Mouse (Mus musculus): ENCODE measurements around the gene Zfp64. TPM values are rescaled to one million over a fixed set of nuclear protein-coding genes. Genes with fewer than 3 reads are reported as not detected.

Gene Zfp64
- polyA plus RNA-seq, 1 experiment from 2014 or later, result 48.3 TPM

DNA sequence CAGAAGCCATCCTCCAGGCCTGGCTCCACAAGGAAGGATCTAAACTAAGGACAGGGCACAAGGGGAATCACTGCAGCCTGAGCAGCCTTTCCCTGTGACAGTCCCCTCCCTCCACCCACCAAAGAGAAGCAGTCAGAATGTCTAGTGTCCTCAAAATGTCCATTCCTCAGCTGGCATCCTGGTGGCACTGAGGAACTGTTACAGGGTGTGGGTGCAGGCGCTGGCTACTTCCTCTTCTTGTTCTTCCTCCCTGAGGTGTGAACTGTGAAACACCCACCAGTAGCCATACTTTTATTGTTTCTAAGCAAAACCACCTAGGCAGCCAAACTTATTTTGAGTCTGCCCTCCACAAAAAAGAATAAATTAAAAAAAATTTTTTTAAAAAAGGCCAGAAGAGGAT, 72.4 kb downstream of the Zfp64 start:
- H3K27ac ChIP-seq, result no peak overlapping the region
- no peak overlapping the region for H3K4me3 ChIP-seq
- H3K4me1 ChIP-seq, result no peaks in the 10 kb centered on the region
- H3K4me2 ChIP-seq (replicated peaks), result no peak overlapping the region
- 79% methylated on average over 1 of the region's 1 CpGs for WGBS
- no peaks in the 10 kb centered on the region for H3K27me3 ChIP-seq
- H3K9ac ChIP-seq, result no peak overlapping the region
- H3K9me3 ChIP-seq, result no peaks in the 10 kb centered on the region
- H3K36me3 ChIP-seq, result no peaks in the 10 kb centered on the region
- no peak for ATAC-seq (ENCODE audit: insufficient number of reproducible peaks, insufficient read depth, low FRiP score, low TSS enrichment)

DNA sequence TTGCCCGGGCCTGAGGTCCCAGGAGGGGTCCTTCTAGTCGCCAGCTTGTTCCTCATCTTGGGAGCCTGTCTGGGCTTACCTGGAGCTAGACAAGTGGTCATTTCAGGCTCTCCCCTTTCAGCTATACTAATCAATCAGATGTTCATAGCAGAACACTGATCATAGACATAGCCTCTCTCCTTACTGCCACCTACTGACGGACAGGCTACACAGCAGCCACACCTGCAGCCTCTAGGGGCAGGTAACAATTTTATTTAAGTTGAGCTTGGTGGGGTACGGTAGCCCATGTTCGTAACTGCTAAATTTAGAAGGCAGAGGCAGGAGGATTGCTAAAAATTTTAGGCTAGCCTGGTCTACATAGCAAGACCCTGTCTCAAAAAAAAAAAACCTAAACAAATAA, 73.5 kb downstream of the Zfp64 start:
- Histone ChIP-seq H3K4me2 (replicated peaks) (no peak overlapping the region), H3K4me3 (no peak overlapping the region), H3K9me3 (no peaks in the 10 kb centered on the region), H3K9ac (no peak overlapping the region), H3K4me1 (no peaks in the 10 kb centered on the region), H3K27ac (no peak overlapping the region), H3K36me3 (no peaks in the 10 kb centered on the region), H3K27me3 (no peaks in the 10 kb centered on the region)
- WGBS, result 46% methylated on average over 5 of the region's 5 CpGs
- no peak for ATAC-seq (ENCODE audit: insufficient number of reproducible peaks, insufficient read depth, low FRiP score, low TSS enrichment)

DNA sequence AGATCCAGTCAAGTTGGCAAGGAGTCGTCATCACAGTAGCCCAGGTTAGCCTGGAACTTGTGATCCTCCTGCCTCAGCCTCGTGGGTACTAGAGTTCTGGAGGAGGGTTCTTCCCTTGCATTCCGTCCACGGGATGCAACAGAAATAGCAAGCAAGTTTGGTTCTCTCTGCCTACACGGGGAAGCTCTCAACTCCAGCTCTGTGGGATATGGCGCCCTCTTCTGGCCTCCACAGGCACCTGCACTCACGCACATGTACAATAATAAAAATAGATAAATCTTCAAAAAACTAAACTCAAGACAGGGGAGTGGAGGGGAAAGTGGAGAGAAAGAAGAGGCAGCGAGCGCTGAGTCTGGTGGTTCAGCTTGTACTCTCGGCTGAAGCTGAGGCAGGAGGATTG, 75.8 kb downstream of the Zfp64 start:
- 82% methylated on average over 10 of the region's 10 CpGs for WGBS
- Histone ChIP-seq H3K9ac (no peak overlapping the region), H3K27me3 (no peaks in the 10 kb centered on the region), H3K27ac (no peak overlapping the region), H3K9me3 (no peaks in the 10 kb centered on the region), H3K4me1 (no peaks in the 10 kb centered on the region), H3K4me2 (replicated peaks) (no peak overlapping the region), H3K36me3 (no peaks in the 10 kb centered on the region), H3K4me3 (no peak overlapping the region)
- no peak for ATAC-seq (ENCODE audit: insufficient number of reproducible peaks, insufficient read depth, low FRiP score, low TSS enrichment)

DNA sequence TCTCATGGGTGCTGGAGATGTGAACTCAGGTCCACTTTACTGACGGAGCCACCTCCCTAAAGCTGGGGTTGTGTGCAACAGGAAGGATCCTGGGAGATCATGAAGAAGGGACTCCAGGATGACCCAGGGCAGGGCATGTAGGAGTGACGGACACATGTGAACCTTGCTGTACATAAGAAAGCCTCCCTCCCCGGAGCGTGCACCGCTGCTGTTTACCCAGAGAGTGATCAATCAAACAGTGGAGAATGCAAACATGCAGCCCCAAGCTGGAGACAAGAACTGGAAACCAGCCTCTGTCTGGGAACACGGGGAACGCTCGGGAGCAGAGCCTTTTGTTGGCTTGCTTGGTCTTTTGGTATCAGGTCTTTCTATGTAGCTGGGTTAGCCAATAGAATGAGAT, 76.7 kb downstream of the Zfp64 start:
- H3K4me3 ChIP-seq, result no peak overlapping the region
- no peaks in the 10 kb centered on the region for H3K27me3 ChIP-seq
- H3K9me3 ChIP-seq, result no peaks in the 10 kb centered on the region
- WGBS, result 88% methylated on average over 8 of the region's 8 CpGs
- H3K9ac ChIP-seq, result no peak overlapping the region
- H3K4me1 ChIP-seq, result no peaks in the 10 kb centered on the region
- no peaks in the 10 kb centered on the region for H3K36me3 ChIP-seq
- no peak overlapping the region for H3K27ac ChIP-seq
- ATAC-seq (ENCODE audit: insufficient number of reproducible peaks, insufficient read depth, low FRiP score, low TSS enrichment), result no peak
- H3K4me2 ChIP-seq (replicated peaks), result no peak overlapping the region

DNA sequence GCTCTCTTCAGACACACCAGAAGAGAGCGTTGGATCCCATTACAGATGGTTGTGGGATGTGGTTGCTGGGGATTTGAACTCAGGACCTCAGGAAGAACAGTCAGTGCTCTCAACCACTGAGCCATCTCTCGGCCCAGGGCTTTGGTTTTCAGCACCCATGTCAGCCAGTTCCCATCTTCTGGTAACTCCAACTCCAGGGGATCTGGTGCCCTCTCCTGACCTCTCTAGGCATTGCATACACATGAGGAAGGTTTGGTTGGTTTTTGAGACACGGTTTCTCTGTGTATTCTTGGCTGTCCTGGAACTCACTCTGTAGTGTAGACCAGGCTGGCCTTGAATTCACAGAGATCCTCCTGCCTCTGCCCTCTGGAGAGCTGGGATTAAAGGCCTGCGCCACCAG, 77.2 kb downstream of the Zfp64 start:
- no peaks in the 10 kb centered on the region for H3K27me3 ChIP-seq
- H3K36me3 ChIP-seq, result no peaks in the 10 kb centered on the region
- no peak for ATAC-seq (ENCODE audit: insufficient number of reproducible peaks, insufficient read depth, low FRiP score, low TSS enrichment)
- no peak overlapping the region for H3K27ac ChIP-seq
- H3K9me3 ChIP-seq, result no peaks in the 10 kb centered on the region
- 78% methylated on average over 4 of the region's 4 CpGs for WGBS
- H3K4me3 ChIP-seq, result no peak overlapping the region
- no peak overlapping the region for H3K4me2 ChIP-seq (replicated peaks)
- H3K9ac ChIP-seq, result no peak overlapping the region
- peaks cover 1% of the 10 kb centered on the region; the same call in 1 of the 2 replicates for H3K4me1 ChIP-seq

DNA sequence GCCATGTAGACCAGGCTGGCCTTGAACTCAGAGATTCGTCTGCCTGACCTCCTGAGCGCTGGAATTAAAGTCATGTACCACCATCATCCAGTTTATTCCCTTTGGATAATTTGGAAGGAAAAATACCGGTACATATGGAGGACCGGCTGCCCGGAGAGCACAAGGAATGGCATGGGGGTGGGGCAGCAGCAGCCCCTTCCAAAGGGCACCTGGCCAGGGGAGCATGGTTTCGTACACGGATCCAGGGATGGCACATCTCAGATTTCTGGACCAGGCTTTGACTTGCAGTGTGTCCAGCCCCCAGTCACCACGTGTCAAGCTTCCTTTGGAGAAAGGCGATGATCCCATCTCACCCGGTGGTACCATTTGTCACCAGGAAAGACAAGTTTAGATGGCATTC, 78.8 kb downstream of the Zfp64 start:
- H3K4me2 ChIP-seq (replicated peaks), result no peak overlapping the region
- WGBS, result 85% methylated on average over 10 of the region's 10 CpGs
- H3K36me3 ChIP-seq, result no peaks in the 10 kb centered on the region
- H3K4me3 ChIP-seq, result no peak overlapping the region
- H3K27ac ChIP-seq, result no peak overlapping the region
- no peak for ATAC-seq (ENCODE audit: insufficient number of reproducible peaks, insufficient read depth, low FRiP score, low TSS enrichment)
- peaks cover 14% of the 10 kb centered on the region for H3K4me1 ChIP-seq
- H3K9me3 ChIP-seq, result no peaks in the 10 kb centered on the region
- no peak overlapping the region for H3K9ac ChIP-seq
- no peaks in the 10 kb centered on the region for H3K27me3 ChIP-seq

DNA sequence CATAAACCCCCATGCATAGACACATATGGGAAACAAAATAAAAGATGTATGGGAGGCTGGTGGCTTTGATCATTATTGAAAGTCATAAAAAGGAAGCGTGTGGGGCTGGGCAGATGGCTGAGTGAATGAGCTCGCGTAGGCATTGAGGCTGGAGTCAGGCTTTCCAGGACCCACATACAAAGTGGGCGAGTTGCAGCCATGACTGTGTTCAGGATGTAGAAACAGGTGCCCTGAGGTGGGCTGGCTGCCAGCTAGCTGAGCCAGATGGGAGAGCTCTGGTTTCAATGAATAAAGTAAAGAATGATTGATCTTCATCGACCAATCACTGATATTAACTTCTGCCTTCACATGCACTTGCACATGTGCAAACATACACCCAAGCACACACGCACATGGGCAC, 80.9 kb downstream of the Zfp64 start:
- H3K36me3 ChIP-seq, result no peaks in the 10 kb centered on the region
- H3K27ac ChIP-seq, result no peak overlapping the region
- H3K4me3 ChIP-seq, result no peak overlapping the region
- H3K4me2 ChIP-seq (replicated peaks), result no peak overlapping the region
- WGBS, result 80% methylated on average over 6 of the region's 6 CpGs
- ATAC-seq (ENCODE audit: insufficient number of reproducible peaks, insufficient read depth, low FRiP score, low TSS enrichment), result no peak
- no peak overlapping the region for H3K9ac ChIP-seq
- no peaks in the 10 kb centered on the region for H3K27me3 ChIP-seq
- H3K4me1 ChIP-seq, result peaks cover 18% of the 10 kb centered on the region
- H3K9me3 ChIP-seq, result no peaks in the 10 kb centered on the region

DNA sequence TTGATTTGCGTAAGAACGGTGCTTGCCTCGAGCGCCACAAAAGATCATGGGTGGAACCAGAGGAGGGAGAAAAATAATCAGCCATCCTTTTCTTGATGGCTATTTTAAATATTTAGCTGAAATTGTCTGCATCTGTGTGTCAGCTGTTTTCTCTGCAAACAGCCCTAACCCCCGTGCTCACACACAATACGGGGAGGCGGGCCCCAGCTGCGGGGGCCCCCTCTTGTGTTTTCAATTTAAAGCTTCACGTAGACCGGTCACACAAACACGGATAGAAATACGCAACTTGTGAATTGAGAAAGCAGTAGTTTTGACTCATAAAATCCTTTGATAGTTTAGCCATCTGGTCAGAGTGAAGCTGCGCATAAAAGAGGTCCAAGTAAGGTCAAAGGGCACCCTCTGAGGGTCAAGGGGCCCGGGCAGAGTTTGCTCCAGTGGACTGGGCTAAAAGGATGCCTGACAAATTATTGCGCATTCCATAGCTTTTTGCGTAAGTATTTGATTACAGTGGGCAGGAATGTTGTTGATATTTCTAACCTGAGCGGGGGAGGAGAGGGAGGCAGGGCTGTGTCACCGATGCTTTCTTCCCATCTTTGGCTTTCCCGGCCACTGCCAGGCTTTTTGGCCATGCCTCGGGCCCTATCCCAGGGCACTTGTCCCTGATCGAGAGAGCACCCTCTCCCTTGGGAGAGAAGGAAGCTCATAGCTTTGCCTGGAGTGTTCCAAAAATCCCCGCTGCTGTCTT, 83.4 kb downstream of the Zfp64 start:
- H3K27me3 ChIP-seq, result no peaks in the 10 kb centered on the region
- ATAC-seq (ENCODE audit: insufficient number of reproducible peaks, insufficient read depth, low FRiP score, low TSS enrichment), result no peak
- no peak overlapping the region; the same call in 1 of the 2 replicates for H3K9ac ChIP-seq
- WGBS, result 8% methylated on average over 22 of the region's 22 CpGs
- no peaks in the 10 kb centered on the region for H3K9me3 ChIP-seq
- H3K4me2 ChIP-seq (replicated peaks), result peak overlapping the region; percentile 51
- H3K27ac ChIP-seq, result peak overlapping the region; percentile 88
- H3K4me1 ChIP-seq, result peaks cover 18% of the 10 kb centered on the region
- H3K4me3 ChIP-seq, result peak overlapping the region; percentile 22
- H3K36me3 ChIP-seq, result no peaks in the 10 kb centered on the region

DNA sequence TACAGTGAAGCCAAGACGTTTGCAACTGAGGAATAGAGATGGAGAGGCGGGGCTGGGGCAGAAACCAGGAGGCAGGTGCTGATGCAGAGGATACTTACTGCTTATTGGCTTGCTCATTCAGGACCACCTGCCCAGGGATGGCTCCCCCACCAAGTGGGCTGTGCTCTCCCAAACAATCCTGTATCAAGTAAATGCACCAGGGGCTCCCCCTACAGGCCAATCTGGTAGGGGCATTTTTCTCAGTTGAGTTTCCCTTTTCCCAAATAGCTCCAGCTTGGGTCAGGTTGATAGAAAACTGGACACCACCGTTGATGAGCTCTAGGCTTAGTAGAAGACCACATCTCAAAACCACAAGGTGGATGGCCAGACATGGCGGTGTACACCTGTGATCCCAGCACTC, 84.9 kb downstream of the Zfp64 start:
- peaks cover 18% of the 10 kb centered on the region for H3K4me1 ChIP-seq
- WGBS, result 57% methylated on average over 4 of the region's 4 CpGs

DNA sequence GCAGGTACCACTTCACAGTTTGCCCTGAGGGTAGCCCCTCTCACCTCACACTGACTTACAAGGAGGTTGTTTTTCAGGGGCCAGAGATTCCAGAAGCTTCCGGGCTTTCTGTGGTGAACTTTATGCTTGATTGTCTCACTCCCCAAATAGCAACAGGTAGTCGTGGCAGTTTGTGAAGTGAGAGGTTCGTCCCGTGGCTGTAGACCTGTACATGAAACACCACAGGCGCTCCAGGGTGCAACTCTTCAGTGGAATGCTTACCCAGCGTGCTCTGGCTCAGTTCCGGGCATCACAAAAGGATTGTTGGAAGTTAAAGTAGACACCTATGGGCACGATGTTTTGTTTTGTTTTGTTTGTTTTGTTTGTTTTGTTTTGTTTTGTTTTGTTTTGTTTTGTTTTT, 88.4 kb downstream of the Zfp64 start:
- H3K9ac ChIP-seq, result no peak overlapping the region
- no peak overlapping the region for H3K4me3 ChIP-seq
- no peak overlapping the region for H3K27ac ChIP-seq
- no peaks in the 10 kb centered on the region for H3K36me3 ChIP-seq
- no peaks in the 10 kb centered on the region for H3K27me3 ChIP-seq
- ATAC-seq (ENCODE audit: insufficient number of reproducible peaks, insufficient read depth, low FRiP score, low TSS enrichment), result no peak
- H3K4me1 ChIP-seq, result peaks cover 6% of the 10 kb centered on the region
- 79% methylated on average over 8 of the region's 8 CpGs for WGBS
- no peak overlapping the region for H3K4me2 ChIP-seq (replicated peaks)
- no peaks in the 10 kb centered on the region for H3K9me3 ChIP-seq

More for the DNA sequence above, 84.9 kb downstream of the Zfp64 start:
- Histone ChIP-seq H3K27ac (no peak overlapping the region), H3K27me3 (no peaks in the 10 kb centered on the region), H3K4me2 (replicated peaks) (no peak overlapping the region), H3K9me3 (no peaks in the 10 kb centered on the region), H3K9ac (no peak overlapping the region), H3K36me3 (no peaks in the 10 kb centered on the region), H3K4me3 (no peak overlapping the region)
- no peak for ATAC-seq (ENCODE audit: insufficient number of reproducible peaks, insufficient read depth, low FRiP score, low TSS enrichment)

DNA sequence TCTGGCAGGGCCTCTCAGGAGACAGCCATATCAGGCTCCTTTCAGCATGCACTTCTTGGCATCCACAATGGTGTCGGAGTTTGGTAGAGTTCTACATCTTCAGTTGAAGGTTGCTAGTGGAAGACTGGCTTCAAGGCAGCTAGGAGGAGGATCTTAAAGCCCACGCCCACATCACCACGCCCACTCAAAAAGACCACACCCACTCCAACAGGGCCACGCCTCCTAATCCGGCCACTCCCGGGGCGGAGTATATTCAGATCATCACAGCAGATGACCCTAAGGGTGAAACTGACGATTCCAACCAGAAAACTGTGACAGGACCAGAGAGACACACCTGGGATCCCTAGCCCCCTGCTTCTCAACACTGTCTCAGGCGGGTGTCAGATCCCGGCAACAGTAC, 89.0 kb downstream of the Zfp64 start:
- H3K27ac ChIP-seq, result no peak overlapping the region
- no peak overlapping the region for H3K4me2 ChIP-seq (replicated peaks)
- H3K36me3 ChIP-seq, result no peaks in the 10 kb centered on the region
- no peak for ATAC-seq (ENCODE audit: insufficient number of reproducible peaks, insufficient read depth, low FRiP score, low TSS enrichment)
- no peaks in the 10 kb centered on the region for H3K9me3 ChIP-seq
- H3K4me3 ChIP-seq, result no peak overlapping the region
- H3K9ac ChIP-seq, result no peak overlapping the region
- WGBS, result 84% methylated on average over 10 of the region's 10 CpGs
- H3K27me3 ChIP-seq, result no peaks in the 10 kb centered on the region
- H3K4me1 ChIP-seq, result 0 out of 2 replicates have a peak, but pooled peaks cover 1% of the 10 kb centered on the region

DNA sequence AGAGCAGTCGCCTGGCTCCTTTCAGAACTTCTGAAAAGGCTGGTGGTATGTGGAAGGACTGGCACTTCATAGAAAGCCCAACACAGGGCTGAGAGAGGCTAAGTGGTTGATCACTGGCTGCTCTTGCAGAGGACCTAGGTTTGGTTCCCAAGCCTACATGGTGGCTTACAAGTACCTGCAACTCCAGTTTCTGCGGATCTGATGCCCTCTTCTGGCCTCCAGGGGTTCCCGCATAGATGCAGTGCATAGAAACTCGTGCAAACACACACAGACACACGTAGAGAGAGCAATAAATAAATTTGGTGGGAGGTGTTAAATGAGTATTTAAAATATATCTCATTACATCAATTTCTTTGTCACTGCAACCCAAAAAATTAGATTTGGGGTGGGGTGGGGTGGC, 90.5 kb downstream of the Zfp64 start:
- Histone ChIP-seq H3K36me3 (no peaks in the 10 kb centered on the region), H3K4me1 (peaks cover 6% of the 10 kb centered on the region; the same call in 1 of the 2 replicates), H3K27ac (no peak overlapping the region), H3K4me3 (no peak overlapping the region), H3K9ac (no peak overlapping the region), H3K9me3 (no peaks in the 10 kb centered on the region), H3K4me2 (replicated peaks) (no peak overlapping the region), H3K27me3 (no peaks in the 10 kb centered on the region)
- 82% methylated on average over 5 of the region's 5 CpGs for WGBS
- no peak for ATAC-seq (ENCODE audit: insufficient number of reproducible peaks, insufficient read depth, low FRiP score, low TSS enrichment)
